Mouse (Mus musculus): Measurements from ENCODE around the gene Dkc1. TPM values are rescaled to one million over a fixed set of nuclear protein-coding genes. Genes with fewer than 3 reads are reported as not detected.

Gene Dkc1
- polyA plus RNA-seq (2014; fragmentation: Illumina TruSeq; extraction: RNeasy Lipid Tissue Mini Kit (QIAGEN cat#74804); ENCODE audit: low read depth, low replicate concordance) = 24.4 TPM

DNA sequence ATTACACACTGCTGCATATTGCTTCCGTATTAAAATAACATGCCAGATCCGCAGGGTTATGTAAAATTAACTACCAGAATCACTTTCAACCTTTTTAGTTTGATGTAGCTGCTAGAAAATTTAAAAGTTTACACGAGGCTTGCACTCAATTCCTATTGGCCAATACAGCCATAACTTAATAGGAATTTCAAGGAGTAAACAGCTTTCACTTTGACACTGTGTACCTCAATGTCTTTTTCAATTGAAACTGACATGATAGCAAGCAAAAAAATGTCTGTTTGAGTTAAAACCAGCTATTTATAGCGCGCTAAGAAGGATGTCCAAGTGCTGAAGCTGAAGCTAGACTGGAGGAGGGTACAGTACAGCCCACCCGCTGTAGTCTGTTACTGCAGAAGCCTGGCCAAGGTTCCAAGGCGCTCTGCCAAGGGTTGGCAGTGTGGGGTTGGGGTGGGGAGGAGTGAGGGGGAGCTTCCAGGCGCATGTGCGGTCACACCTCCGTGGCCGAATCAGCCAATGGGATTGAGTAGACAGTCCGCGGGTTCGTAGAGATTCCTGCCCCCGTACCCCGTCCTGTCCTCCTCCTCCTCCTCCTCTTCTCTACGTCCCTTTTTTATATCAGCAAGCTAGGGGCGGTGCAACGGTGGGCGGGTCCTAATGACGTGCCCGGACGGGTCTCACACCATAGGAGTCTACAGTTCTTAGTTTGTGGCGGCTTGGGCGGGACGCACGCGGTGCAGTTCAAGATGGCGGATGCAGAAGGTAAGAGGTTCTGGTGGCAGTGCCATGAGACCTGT is at the start of gene Dkc1:
Gene Dkc1 (plus strand): TSS at position 486 of the 794 bp plus-strand sequence.

DNA sequence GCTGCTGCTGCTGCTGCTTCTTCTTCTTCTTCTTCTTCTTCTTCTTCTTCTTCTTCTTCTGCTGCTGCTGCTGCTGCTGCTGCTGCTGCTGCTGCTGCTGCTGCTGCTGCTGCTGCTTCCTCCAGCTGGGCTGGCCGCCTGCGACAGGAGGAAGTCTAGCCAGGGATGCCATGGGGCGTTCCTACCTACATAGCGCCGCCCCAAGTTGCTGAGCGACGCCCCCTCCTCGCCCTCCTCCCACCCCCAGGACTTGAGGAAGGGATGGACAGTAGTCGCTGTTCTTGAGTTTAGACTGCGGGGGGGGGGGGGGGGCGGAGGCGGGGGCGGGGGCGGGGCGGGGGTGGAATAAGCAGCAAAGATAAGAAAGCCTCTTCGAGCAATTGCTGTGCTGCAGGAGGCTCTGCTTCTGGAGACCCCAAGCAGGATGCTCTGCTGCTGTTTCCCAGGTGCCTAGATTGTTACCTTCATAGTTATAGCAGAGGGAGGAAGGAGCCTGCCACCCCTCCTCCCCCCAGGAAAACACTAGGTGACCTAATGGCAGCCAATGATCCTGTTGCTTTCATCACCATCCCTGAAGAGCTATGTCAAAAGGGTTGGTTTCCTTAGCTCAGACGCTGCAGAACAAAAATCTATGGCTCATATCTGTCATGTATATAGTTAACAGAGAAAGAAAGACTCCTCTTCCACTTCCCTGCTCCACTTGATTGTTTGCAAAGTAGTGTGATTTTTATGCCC is 10.7 kb upstream of the Dkc1 start, which contains the start of gene Gab3:
Gene Gab3 (minus strand): TSS at position 685 of the 735 bp plus-strand sequence.

DNA sequence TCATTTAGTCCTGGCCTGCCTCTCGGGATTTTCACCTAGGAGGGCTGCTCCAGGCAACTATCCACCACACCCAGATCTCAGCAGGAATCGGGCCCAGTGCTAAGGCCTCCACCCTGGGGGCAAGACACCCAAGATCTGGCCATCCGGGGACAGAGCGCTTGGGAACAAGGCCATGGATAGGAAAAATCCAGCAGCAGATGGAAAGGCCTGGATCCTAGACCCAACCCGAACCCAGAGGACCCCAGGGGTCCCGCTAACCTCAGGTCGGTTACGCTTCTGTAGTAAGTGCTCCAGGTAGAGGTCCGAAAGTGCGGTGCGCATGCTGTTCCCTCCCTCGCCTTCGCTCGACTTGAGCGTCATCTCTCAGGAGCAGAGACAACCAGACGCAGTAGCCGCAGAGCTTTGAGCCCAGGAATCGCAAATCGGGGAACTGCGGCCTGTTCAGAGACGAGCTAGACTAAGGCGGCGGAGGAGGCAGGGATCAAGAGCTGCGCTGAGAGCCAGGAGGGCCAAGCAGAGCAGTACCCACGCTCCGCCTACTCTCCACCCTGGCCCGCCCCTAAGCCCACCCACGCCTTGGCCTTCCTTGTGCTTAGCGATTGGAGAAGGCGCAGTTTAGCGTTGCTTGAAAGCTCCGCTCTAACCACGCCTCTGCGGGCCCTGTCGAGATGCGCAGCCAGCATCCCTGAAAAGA is 35.0 kb downstream of the Dkc1 start, which contains the start of gene Mpp1:
Gene Mpp1 (minus strand): TSS at position 550 of the 694 bp plus-strand sequence.

Other genes with a start within 250 kb of the Dkc1 start
- gene Gab3, start 10.4 kb upstream of the Dkc1 start, polyA plus RNA-seq (2014; fragmentation: Illumina TruSeq; extraction: RNeasy Lipid Tissue Mini Kit (QIAGEN cat#74804); ENCODE audit: low read depth, low replicate concordance) = 1.4 TPM
- gene Mpp1, start 35.2 kb downstream of the Dkc1 start, polyA plus RNA-seq (2014; fragmentation: Illumina TruSeq; extraction: RNeasy Lipid Tissue Mini Kit (QIAGEN cat#74804); ENCODE audit: low read depth, low replicate concordance) = 14.1 TPM
- gene Smim9, start 67.9 kb downstream of the Dkc1 start, polyA plus RNA-seq (2014; fragmentation: Illumina TruSeq; extraction: RNeasy Lipid Tissue Mini Kit (QIAGEN cat#74804); ENCODE audit: low read depth, low replicate concordance) = not detected

Data from heart, adult 10 weeks (tissue).